Mouse (Mus musculus) brain, embryonic 14.5 days (tissue): Measurements from ENCODE around the gene Gm10230. TPM values are rescaled to one million over a fixed set of nuclear protein-coding genes. Genes with fewer than 3 reads are reported as not detected.
"Not testable (repeated sequence)": the region's sequence is repeated elsewhere in the genome, so short reads cannot be mapped to it uniquely, and the experiment has no call there.

Source experiments
- DNase-seq: peaks from one replicate; pipeline ENCODE4 v3.0.0-alpha.2; 2011; ENCODE audit warnings: low read depth
- polyA plus RNA-seq: library from polyadenylated mRNA; depleted of rRNA; stranded (reverse); fragments of >200 nt; gene quantifications from 2 replicates; pipeline ENCODE4 v1.2.3, GENCODE M21; 2012; rRNA removed

Gene Gm10230
- polyA plus RNA-seq: not detected in 2 replicates

DNA sequence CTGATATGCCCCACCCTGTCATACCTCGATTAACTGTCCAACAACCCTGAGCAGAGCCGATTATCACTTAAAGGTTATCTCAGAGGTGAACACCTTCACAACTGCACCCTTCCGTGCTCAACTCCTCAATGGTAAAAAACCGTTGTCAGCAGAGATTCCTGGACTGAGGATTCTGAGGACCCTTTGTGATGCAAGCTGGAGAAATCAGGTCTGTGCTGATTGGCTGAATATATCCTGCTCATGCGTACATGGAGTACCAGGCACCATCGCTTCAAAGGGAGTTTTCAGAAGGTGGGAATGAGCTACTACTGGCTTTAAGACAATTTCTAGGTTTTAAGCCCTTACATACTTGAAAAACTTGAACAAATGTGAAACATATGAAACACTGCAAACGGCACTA is at the start of gene Gm10230:
Gene Gm10230 (minus strand): TSS at position 101 of the 400 bp plus-strand sequence.
- not testable (repeated sequence) for DNase-seq
